ENCODE assay signal across 9 mouse cellular contexts in the genomic region with DNA sequence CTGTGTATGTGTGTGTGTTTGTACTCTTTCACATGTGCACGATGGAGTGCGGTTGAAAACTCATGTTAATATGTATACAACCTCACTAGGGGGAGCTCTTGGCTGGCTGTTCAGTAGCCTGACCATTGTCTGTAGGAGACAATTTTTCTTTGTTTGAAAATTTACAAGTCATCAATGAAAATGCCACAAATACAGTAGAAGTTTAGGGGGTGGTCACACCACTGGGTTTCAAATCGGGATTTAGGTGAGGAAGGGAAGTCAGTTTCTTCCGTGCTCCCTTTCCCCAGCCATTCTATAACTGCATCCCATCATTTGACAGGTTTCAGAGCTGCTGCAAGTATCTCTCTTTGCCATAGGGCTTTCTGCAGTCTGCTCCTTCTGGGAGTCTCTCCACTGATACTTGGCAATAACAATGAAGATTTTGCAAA.
A peak's percentile ranks its signal among the peaks of the same experiment; 100 is the strongest.
DNase-seq lines count a peak whose midpoint lies in the region; ATAC-seq and TF ChIP-seq lines count a peak whose summit lies in the region.
"Had no signal": no experiment of that assay in that cellular context is flagged by ENCODE, and none has a peak within 500 bp of the region (broad histone marks: within the 10 kb centered on the region; RNA-seq: fewer than 3 reads in every experiment).

No protein-coding gene starts in this region.

- TF ChIP-seq POLR2A in cortical plate, adult 2 months (IDR thresholded peaks at IDR 0.05; ENCODE audit: extremely low read depth, insufficient read depth, low read length) = no peak

- peak overlapping the region; percentile 34; the same call in 1 of the 2 replicates for H3K4me2 ChIP-seq in kidney, embryonic 15.5 days
- H3K4me2 ChIP-seq in limb, embryonic 12.5 days = peak overlapping the region; percentile 35
- H3K4me2 ChIP-seq in neural tube, embryonic 13.5 days = peak overlapping the region; percentile 48

- H3K4me3 ChIP-seq in cortical plate, adult 2 months (ENCODE audit: insufficient read depth, low read length) = no peak overlapping the region
- no peak overlapping the region for H3K4me3 ChIP-seq in kidney, embryonic 15.5 days (replicated peaks)
- peak overlapping the region; percentile 11; the same call in 1 of the 2 replicates for H3K4me3 ChIP-seq in limb, embryonic 12.5 days (replicated peaks)
- peak overlapping the region; percentile 13; the same call in 1 of the 2 replicates for H3K4me3 ChIP-seq in neural tube, embryonic 13.5 days
- H3K4me3 ChIP-seq: megakaryocyte, embryonic 14.5 days had no signal

- H3K27me3 ChIP-seq in kidney, embryonic 15.5 days = no peaks in the 10 kb centered on the region
- H3K27me3 ChIP-seq in limb, embryonic 12.5 days = no peaks in the 10 kb centered on the region
- H3K27me3 ChIP-seq in neural tube, embryonic 13.5 days = no peaks in the 10 kb centered on the region
- H3K27me3 ChIP-seq: megakaryocyte, embryonic 14.5 days had no signal

- no peaks in the 10 kb centered on the region for H3K36me3 ChIP-seq in kidney, embryonic 15.5 days
- H3K36me3 ChIP-seq in limb, embryonic 12.5 days = no peaks in the 10 kb centered on the region
- H3K36me3 ChIP-seq in neural tube, embryonic 13.5 days = no peaks in the 10 kb centered on the region

- no peaks in the 10 kb centered on the region for H3K9me3 ChIP-seq in kidney, embryonic 15.5 days (replicated peaks)
- no peaks in the 10 kb centered on the region for H3K9me3 ChIP-seq in limb, embryonic 12.5 days
- no peaks in the 10 kb centered on the region for H3K9me3 ChIP-seq in neural tube, embryonic 13.5 days
- H3K9me3 ChIP-seq: megakaryocyte, embryonic 14.5 days had no signal

- 8% methylated on average over 4 of the region's 4 CpGs for WGBS in kidney, embryonic 15.5 days
- 9% methylated on average over 4 of the region's 4 CpGs for WGBS in limb, embryonic 12.5 days
- WGBS in neural tube, embryonic 13.5 days = 4% methylated on average over 4 of the region's 4 CpGs

- DNase-seq in heart, adult 18-20 months = peak; percentile 13 to 68
- no peak for DNase-seq in heart, adult 11 months
- DNase-seq in heart, adult 8-10 months (ENCODE audit: low spot score) = peak; percentile 56
- DNase-seq in urinary bladder, postnatal 4 days (ENCODE audit: low spot score in 2 of 2) = no peak

- TF ChIP-seq CTCF in cortical plate, adult 2 months (IDR thresholded peaks at IDR 0.05; ENCODE audit: extremely low read depth, insufficient read depth, low read length) = peak; percentile 66; the same call in 1 of the 2 replicates

- H3K27ac ChIP-seq in cortical plate, adult 2 months (ENCODE audit: insufficient read depth, low read length) = no peak overlapping the region
- H3K27ac ChIP-seq in kidney, embryonic 15.5 days = no peak overlapping the region
- H3K27ac ChIP-seq in limb, embryonic 12.5 days = no peak overlapping the region
- peak overlapping the region; percentile 92 for H3K27ac ChIP-seq in neural tube, embryonic 13.5 days (replicated peaks)

- ATAC-seq in kidney, embryonic 15.5 days (replicated peaks; ENCODE audit: low FRiP score) = peak; percentile 79
- ATAC-seq in limb, embryonic 12.5 days (ENCODE audit: insufficient number of reproducible peaks, insufficient read depth, low FRiP score, low TSS enrichment, low read depth) = no peak
- ATAC-seq in neural tube, embryonic 13.5 days (ENCODE audit: low read depth) = peak; percentile 79

- H3K9ac ChIP-seq in kidney, embryonic 15.5 days = no peak overlapping the region
- no peak overlapping the region for H3K9ac ChIP-seq in limb, embryonic 12.5 days (replicated peaks)
- peak overlapping the region; percentile 64 for H3K9ac ChIP-seq in neural tube, embryonic 13.5 days

- H3K4me1 ChIP-seq in cortical plate, adult 2 months (ENCODE audit: control insufficient read depth, insufficient read depth, low read length) = peaks cover 3% of the 10 kb centered on the region; the same call in 1 of the 2 replicates
- peaks cover 6% of the 10 kb centered on the region for H3K4me1 ChIP-seq in kidney, embryonic 15.5 days
- peaks cover 21% of the 10 kb centered on the region for H3K4me1 ChIP-seq in limb, embryonic 12.5 days (replicated peaks)
- H3K4me1 ChIP-seq in neural tube, embryonic 13.5 days (replicated peaks) = peaks cover 59% of the 10 kb centered on the region
- H3K4me1 ChIP-seq: megakaryocyte, embryonic 14.5 days had no signal

Comparison
In these comparisons a context has a peak if more than half of its experiments do, and no peak if none do; other contexts are left out.
1. DNase-seq: peak in heart, adult 18-20 months (2 of 2) and heart, adult 8-10 months (single experiment); none in heart, adult 11 months (single experiment) and urinary bladder, postnatal 4 days (0 of 2).
2. H3K4me3 ChIP-seq: peak in limb, embryonic 12.5 days (single experiment) and neural tube, embryonic 13.5 days (single experiment); none in cortical plate, adult 2 months (single experiment) and kidney, embryonic 15.5 days (single experiment).
3. Peak in every context shown above with its lines, with median percentiles within 50 percentile points of each other: H3K4me2 ChIP-seq.